Mouse (Mus musculus): ENCODE measurements around the gene H2al1j. TPM values are rescaled to one million over a fixed set of nuclear protein-coding genes. Genes with fewer than 3 reads are reported as not detected.
"Not testable (repeated sequence)": the region's sequence is repeated elsewhere in the genome, so short reads cannot be mapped to it uniquely, and the experiment has no call there.

H2al1j gene
- not detected in 2 replicates for polyA plus RNA-seq (2016; fragmentation: Nextera tagmentation; extraction: Ambion mirVana)

DNA sequence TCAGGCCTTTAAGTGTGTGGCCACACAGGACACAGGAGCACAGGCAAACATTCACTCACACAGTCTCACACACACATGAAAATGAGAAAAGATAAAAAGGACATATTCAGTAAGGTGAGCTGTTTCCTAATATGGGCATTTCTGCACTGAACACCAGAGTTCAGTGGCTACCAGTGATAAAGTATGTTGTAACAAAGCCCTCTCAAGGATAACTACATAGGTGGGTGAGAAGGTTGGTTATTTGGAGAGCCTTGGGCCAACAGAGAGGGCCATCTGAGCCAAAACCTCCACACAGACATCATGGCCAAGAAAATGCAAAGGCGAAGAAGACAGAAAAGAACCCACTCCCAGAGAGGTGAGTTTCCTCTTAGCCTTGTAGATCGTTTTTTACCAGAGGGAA, at the start of gene H2al1j:
TSS of gene H2al1j (plus strand) at position 301 of the 400 bp plus-strand sequence.
- ATAC-seq (ENCODE audit: low FRiP score, low read depth); H3K4me1 ChIP-seq; H3K9me3 ChIP-seq; H3K4me3 ChIP-seq; H3K36me3 ChIP-seq; H3K27ac ChIP-seq; H3K27me3 ChIP-seq (replicated peaks); H3K9ac ChIP-seq; H3K4me2 ChIP-seq (replicated peaks): not testable (repeated sequence)
- WGBS = 88% methylated on average over 2 of the region's 2 CpGs

GRCm38 (mm10) chrX:11280741-11281140, 46.9 kb upstream of the H2al1j start:
- Histone ChIP-seq H3K9me3 (no peaks in the 10 kb centered on the region), H3K4me1 (no peaks in the 10 kb centered on the region), H3K4me3 (no peak overlapping the region), H3K4me2 (replicated peaks) (no peak overlapping the region), H3K27ac (no peak overlapping the region), H3K27me3 (replicated peaks) (no peaks in the 10 kb centered on the region), H3K36me3 (no peaks in the 10 kb centered on the region), H3K9ac (no peak overlapping the region)
- no peak for ATAC-seq (ENCODE audit: low FRiP score, low read depth)
- WGBS = 73% methylated on average over 2 of the region's 2 CpGs

- H3K36me3 ChIP-seq = no peaks in the 10 kb centered on the region
- H3K27ac ChIP-seq = no peak overlapping the region
- H3K9ac ChIP-seq = no peak overlapping the region
- no peaks in the 10 kb centered on the region for H3K9me3 ChIP-seq
- ATAC-seq (ENCODE audit: low FRiP score, low read depth) = no peak
- H3K4me2 ChIP-seq (replicated peaks) = no peak overlapping the region
- H3K4me3 ChIP-seq = no peak overlapping the region
- 83% methylated on average over 14 of the region's 14 CpGs for WGBS
- no peaks in the 10 kb centered on the region for H3K4me1 ChIP-seq
- H3K27me3 ChIP-seq (replicated peaks) = no peaks in the 10 kb centered on the region
Observed at GRCm38 (mm10) chrX:11288306-11288882, 39.2 kb upstream of the H2al1j start.

- Histone ChIP-seq H3K9me3 (no peaks in the 10 kb centered on the region), H3K36me3 (no peaks in the 10 kb centered on the region), H3K4me2 (replicated peaks) (no peak overlapping the region), H3K27ac (no peak overlapping the region), H3K27me3 (replicated peaks) (no peaks in the 10 kb centered on the region), H3K4me3 (no peak overlapping the region), H3K4me1 (no peaks in the 10 kb centered on the region), H3K9ac (no peak overlapping the region)
- no peak for ATAC-seq (ENCODE audit: low FRiP score, low read depth)
- 64% methylated on average over 4 of the region's 4 CpGs for WGBS
Observed at GRCm38 (mm10) chrX:11289244-11289643, 38.4 kb upstream of the H2al1j start.

GRCm38 (mm10) chrX:11298957-11299356, 28.7 kb upstream of the H2al1j start, which contains the start of gene H2al1a:
H2al1a (plus strand) TSS chrX:11299257.
- not testable (repeated sequence) for H3K9me3 ChIP-seq; H3K4me1 ChIP-seq; H3K36me3 ChIP-seq; ATAC-seq (ENCODE audit: low FRiP score, low read depth); H3K4me3 ChIP-seq; H3K27me3 ChIP-seq (replicated peaks); H3K9ac ChIP-seq; H3K4me2 ChIP-seq (replicated peaks); H3K27ac ChIP-seq
- no CpG with 5 or more reads among the region's 3 CpGs for WGBS

DNA sequence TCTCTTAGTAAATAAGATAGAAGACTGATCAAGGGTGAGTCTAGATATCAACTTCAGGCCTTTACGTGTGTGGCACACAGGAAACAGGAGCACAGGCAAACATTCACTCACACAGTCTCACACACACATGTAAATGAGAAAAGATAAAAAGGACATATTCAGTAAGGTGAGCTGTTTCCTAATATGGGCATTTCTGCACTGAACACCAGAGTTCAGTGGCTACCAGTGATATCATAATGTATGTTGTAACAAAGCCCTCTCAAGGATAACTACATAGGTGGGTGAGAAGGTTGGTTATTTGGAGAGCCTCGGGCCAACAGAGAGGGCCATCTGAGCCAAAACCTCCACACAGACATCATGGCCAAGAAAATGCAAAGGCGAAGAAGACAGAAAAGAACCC, 25.5 kb upstream of the H2al1j start, which contains the start of gene H2al1b:
TSS of gene H2al1b (plus strand) at position 301 of the 400 bp plus-strand sequence.
- not testable (repeated sequence) for H3K4me2 ChIP-seq (replicated peaks); H3K27me3 ChIP-seq (replicated peaks); H3K9me3 ChIP-seq; ATAC-seq (ENCODE audit: low FRiP score, low read depth); H3K4me1 ChIP-seq; H3K27ac ChIP-seq; H3K4me3 ChIP-seq; H3K9ac ChIP-seq; H3K36me3 ChIP-seq
- WGBS = 91% methylated on average over 1 of the region's 3 CpGs

DNA sequence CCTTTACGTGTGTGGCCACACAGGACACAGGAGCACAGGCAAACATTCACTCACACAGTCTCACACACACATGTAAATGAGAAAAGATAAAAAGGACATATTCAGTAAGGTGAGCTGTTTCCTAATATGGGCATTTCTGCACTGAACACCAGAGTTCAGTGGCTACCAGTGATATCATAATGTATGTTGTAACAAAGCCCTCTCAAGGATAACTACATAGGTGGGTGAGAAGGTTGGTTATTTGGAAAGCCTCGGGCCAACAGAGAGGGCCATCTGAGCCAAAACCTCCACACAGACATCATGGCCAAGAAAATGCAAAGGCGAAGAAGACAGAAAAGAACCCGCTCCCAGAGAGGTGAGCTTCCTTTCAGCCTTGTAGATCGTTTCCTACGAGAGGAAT, 22.3 kb upstream of the H2al1j start, which contains the start of gene H2al1c:
TSS of gene H2al1c (plus strand) at position 301 of the 400 bp plus-strand sequence.
- H3K9me3 ChIP-seq; H3K9ac ChIP-seq; H3K4me2 ChIP-seq (replicated peaks); ATAC-seq (ENCODE audit: low FRiP score, low read depth); H3K36me3 ChIP-seq; H3K27ac ChIP-seq; H3K4me3 ChIP-seq; H3K27me3 ChIP-seq (replicated peaks); H3K4me1 ChIP-seq: not testable (repeated sequence)
- 78% methylated on average over 2 of the region's 6 CpGs for WGBS

DNA sequence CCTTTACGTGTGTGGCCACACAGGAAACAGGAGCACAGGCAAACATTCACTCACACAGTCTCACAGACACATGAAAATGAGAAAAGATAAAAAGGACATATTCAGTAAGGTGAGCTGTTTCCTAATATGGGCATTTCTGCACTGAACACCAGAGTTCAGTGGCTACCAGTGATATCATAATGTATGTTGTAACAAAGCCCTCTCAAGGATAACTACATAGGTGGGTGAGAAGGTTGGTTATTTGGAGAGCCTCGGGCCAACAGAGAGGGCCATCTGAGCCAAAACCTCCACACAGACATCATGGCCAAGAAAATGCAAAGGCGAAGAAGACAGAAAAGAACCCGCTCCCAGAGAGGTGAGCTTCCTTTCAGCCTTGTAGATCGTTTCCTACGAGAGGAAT, 19.1 kb upstream of the H2al1j start, which contains the start of gene H2al1d:
TSS of gene H2al1d (plus strand) at position 301 of the 400 bp plus-strand sequence.
- H3K9ac ChIP-seq; H3K9me3 ChIP-seq; ATAC-seq (ENCODE audit: low FRiP score, low read depth); H3K4me3 ChIP-seq; H3K27me3 ChIP-seq (replicated peaks); H3K27ac ChIP-seq; H3K4me2 ChIP-seq (replicated peaks); H3K36me3 ChIP-seq; H3K4me1 ChIP-seq: not testable (repeated sequence)
- WGBS = no CpG with 5 or more reads among the region's 6 CpGs

DNA sequence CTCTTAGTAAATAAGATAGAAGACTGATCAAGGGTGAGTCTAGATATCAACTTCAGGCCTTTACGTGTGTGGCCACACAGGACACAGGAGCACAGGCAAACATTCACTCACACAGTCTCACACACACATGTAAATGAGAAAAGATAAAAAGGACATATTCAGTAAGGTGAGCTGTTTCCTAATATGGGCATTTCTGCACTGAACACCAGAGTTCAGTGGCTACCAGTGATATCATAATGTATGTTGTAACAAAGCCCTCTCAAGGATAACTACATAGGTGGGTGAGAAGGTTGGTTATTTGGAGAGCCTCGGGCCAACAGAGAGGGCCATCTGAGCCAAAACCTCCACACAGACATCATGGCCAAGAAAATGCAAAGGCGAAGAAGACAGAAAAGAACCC, 16.0 kb upstream of the H2al1j start, which contains the start of gene H2al1e:
TSS of gene H2al1e (plus strand) at position 301 of the 400 bp plus-strand sequence.
- not testable (repeated sequence) for H3K9me3 ChIP-seq; H3K27me3 ChIP-seq (replicated peaks); ATAC-seq (ENCODE audit: low FRiP score, low read depth); H3K4me1 ChIP-seq; H3K9ac ChIP-seq; H3K4me2 ChIP-seq (replicated peaks); H3K4me3 ChIP-seq; H3K27ac ChIP-seq; H3K36me3 ChIP-seq
- WGBS = no CpG with 5 or more reads among the region's 3 CpGs

DNA sequence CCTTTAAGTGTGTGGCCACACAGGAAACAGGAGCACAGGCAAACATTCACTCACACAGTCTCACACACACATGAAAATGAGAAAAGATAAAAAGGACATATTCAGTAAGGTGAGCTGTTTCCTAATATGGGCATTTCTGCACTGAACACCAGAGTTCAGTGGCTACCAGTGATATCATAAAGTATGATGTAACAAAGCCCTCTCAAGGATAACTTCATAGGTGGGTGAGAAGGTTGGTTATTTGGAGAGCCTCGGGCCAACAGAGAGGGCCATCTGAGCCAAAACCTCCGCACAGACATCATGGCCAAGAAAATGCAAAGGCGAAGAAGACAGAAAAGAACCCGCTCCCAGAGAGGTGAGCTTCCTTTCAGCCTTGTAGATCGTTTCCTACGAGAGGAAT, 12.8 kb upstream of the H2al1j start, which contains the start of gene H2al1f:
TSS of gene H2al1f (plus strand) at position 301 of the 400 bp plus-strand sequence.
- ATAC-seq (ENCODE audit: low FRiP score, low read depth) = not testable (repeated sequence)

DNA sequence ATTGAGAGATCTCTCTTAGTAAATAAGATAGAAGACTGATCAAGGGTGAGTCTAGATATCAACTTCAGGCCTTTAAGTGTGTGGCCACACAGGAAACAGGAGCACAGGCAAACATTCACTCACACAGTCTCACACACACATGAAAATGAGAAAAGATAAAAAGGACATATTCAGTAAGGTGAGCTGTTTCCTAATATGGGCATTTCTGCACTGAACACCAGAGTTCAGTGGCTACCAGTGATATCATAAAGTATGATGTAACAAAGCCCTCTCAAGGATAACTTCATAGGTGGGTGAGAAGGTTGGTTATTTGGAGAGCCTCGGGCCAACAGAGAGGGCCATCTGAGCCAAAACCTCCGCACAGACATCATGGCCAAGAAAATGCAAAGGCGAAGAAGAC, 9.7 kb upstream of the H2al1j start, which contains the start of gene H2al1g:
TSS of gene H2al1g (plus strand) at position 301 of the 400 bp plus-strand sequence.
- H3K36me3 ChIP-seq; H3K9me3 ChIP-seq; ATAC-seq (ENCODE audit: low FRiP score, low read depth); H3K27ac ChIP-seq; H3K4me1 ChIP-seq; H3K27me3 ChIP-seq (replicated peaks); H3K9ac ChIP-seq; H3K4me2 ChIP-seq (replicated peaks); H3K4me3 ChIP-seq: not testable (repeated sequence)
- WGBS = no CpG with 5 or more reads among the region's 3 CpGs

More for the DNA sequence above, 12.8 kb upstream of the H2al1j start, which contains the start of gene H2al1f:
- not testable (repeated sequence) for H3K4me1 ChIP-seq; H3K4me2 ChIP-seq (replicated peaks); H3K9ac ChIP-seq; H3K27me3 ChIP-seq (replicated peaks); H3K27ac ChIP-seq; H3K36me3 ChIP-seq; H3K9me3 ChIP-seq; H3K4me3 ChIP-seq
- WGBS = no CpG with 5 or more reads among the region's 6 CpGs

DNA sequence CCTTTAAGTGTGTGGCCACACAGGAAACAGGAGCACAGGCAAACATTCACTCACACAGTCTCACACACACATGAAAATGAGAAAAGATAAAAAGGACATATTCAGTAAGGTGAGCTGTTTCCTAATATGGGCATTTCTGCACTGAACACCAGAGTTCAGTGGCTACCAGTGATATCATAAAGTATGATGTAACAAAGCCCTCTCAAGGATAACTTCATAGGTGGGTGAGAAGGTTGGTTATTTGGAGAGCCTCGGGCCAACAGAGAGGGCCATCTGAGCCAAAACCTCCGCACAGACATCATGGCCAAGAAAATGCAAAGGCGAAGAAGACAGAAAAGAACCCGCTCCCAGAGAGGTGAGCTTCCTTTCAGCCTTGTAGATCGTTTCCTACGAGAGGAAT, 6.4 kb upstream of the H2al1j start, which contains the start of gene H2al1h:
TSS of gene H2al1h (plus strand) at position 301 of the 400 bp plus-strand sequence.
- no CpG with 5 or more reads among the region's 6 CpGs for WGBS
- H3K4me3 ChIP-seq; H3K27me3 ChIP-seq (replicated peaks); H3K27ac ChIP-seq; H3K36me3 ChIP-seq; H3K9ac ChIP-seq; ATAC-seq (ENCODE audit: low FRiP score, low read depth); H3K9me3 ChIP-seq; H3K4me2 ChIP-seq (replicated peaks); H3K4me1 ChIP-seq: not testable (repeated sequence)

- H3K9me3 ChIP-seq; H3K9ac ChIP-seq; H3K4me2 ChIP-seq (replicated peaks); H3K4me1 ChIP-seq; H3K27ac ChIP-seq; ATAC-seq (ENCODE audit: low FRiP score, low read depth); H3K4me3 ChIP-seq; H3K27me3 ChIP-seq (replicated peaks); H3K36me3 ChIP-seq: not testable (repeated sequence)
- 86% methylated on average over 1 of the region's 5 CpGs for WGBS
Observed at GRCm38 (mm10) chrX:11324359-11324758, 3.3 kb upstream of the H2al1j start, which contains the start of gene H2al1i. H2al1i (plus strand) TSS chrX:11324659.
